Mouse (Mus musculus) midbrain, postnatal 0 days (tissue): ENCODE results near the gene Slc30a3. TPM values are rescaled to one million over a fixed set of nuclear protein-coding genes. Genes with fewer than 3 reads are reported as not detected.
"Not testable (repeated sequence)": the region's sequence is repeated elsewhere in the genome, so short reads cannot be mapped to it uniquely, and the experiment has no call there.

Experiments
- ATAC-seq: fragments of 200-750 bp; cut with Nextera tagmentation; 2 replicates; pipeline ENCODE4 v1.8.0; 2017; ENCODE audit warnings: moderate number of reproducible peaks, mild to moderate bottlenecking, moderate TSS enrichment, moderate library complexity; ENCODE audit not compliant: low FRiP score
- DNase-seq: peaks from one replicate; pipeline ENCODE4 v3.0.0-alpha.2; 2015; ENCODE audit warnings: low spot score
- H3K27ac ChIP-seq: fragments of 300-500 bp; sonication (generic); 2 replicates; pipeline ENCODE4 v1.5.1; 2014; ENCODE audit warnings: low read depth, mild to moderate bottlenecking, low read length, mixed read lengths
- H3K27me3 ChIP-seq: fragments of 300-500 bp; sonication (generic); 2 replicates; pipeline ENCODE4 v1.6.1; 2014; ENCODE audit warnings: low read length, control low read depth, mixed read lengths; ENCODE audit not compliant: insufficient read depth
- H3K36me3 ChIP-seq: fragments of 300-500 bp; sonication (generic); 2 replicates; pipeline ENCODE4 v1.6.1; 2014; ENCODE audit warnings: low read length, control low read depth, mixed read lengths; ENCODE audit not compliant: insufficient read depth
- H3K4me1 ChIP-seq: fragments of 300-500 bp; sonication (generic); 2 replicates; pipeline ENCODE4 v1.6.1; 2014; ENCODE audit warnings: mild to moderate bottlenecking, control low read depth, antibody characterized with exemption, low read length, mixed read lengths; ENCODE audit not compliant: insufficient read depth
- H3K4me2 ChIP-seq: fragments of 300-500 bp; sonication (generic); 2 replicates; pipeline ENCODE4 v1.6.1; 2014; ENCODE audit warnings: low read depth, mild to moderate bottlenecking, low read length, mixed read lengths; ENCODE audit not compliant: poor library complexity, severe bottlenecking
- H3K4me3 ChIP-seq: fragments of 300-500 bp; sonication (generic); 2 replicates; pipeline ENCODE4 v1.5.1; 2014; ENCODE audit warnings: low read depth, mild to moderate bottlenecking, low read length, moderate library complexity
- H3K9ac ChIP-seq: fragments of 300-500 bp; sonication (generic); replicated peaks from 2 replicates; pipeline ENCODE4 v1.6.1; 2014; ENCODE audit warnings: mild to moderate bottlenecking, low read length, moderate library complexity, mixed read lengths; ENCODE audit not compliant: poor library complexity, severe bottlenecking
- H3K9me3 ChIP-seq: fragments of 300-500 bp; sonication (generic); 2 replicates; pipeline ENCODE4 v1.6.1; 2016; ENCODE audit warnings: low read length, control low read depth
- CTCF ChIP-seq: IDR thresholded peaks from 2 replicates; pipeline ENCODE4 v1.5.1; 2016; ENCODE audit warnings: antibody characterized with exemption, mild to moderate bottlenecking
- WGBS: fragments of 180-500 bp; shearing (Covaris S2); extraction: QIAGEN DNeasy Blood & Tissue Kit; methylation state at CpG from one replicate; pipeline ENCODE4 v1.1.7; 2014; 5-methylcytosine and 5-hydroxymethylcytosine counted together
- polyA plus RNA-seq: library from polyadenylated mRNA; unstranded; fragments of >200 nt; fragmentation: Nextera tagmentation; extraction: Ambion mirVana; gene quantifications from 2 replicates; pipeline ENCODE4 v1.2.1, GENCODE M21; 2015
- total RNA-seq: library from RNA; depleted of rRNA; stranded (reverse); fragments of >200 nt; gene quantifications from 2 replicates; pipeline ENCODE4 v1.2.3, GENCODE M21; 2014

Gene Slc30a3
- total and polyA plus RNA-seq, 2 experiments from 2014 or later, result 14.0 to 24.1 TPM

- ATAC-seq (peak; percentile 2; the same call in 1 of the 2 replicates), DNase-seq (no peak)
- Histone ChIP-seq H3K4me3 (peak overlapping the region; percentile 64), H3K4me2 (peak overlapping the region; percentile 91), H3K36me3 (peaks cover 25% of the 10 kb centered on the region), H3K9me3 (no peaks in the 10 kb centered on the region), H3K27me3 (no peaks in the 10 kb centered on the region), H3K27ac (peak overlapping the region; percentile 59; the same call in 1 of the 2 replicates), H3K9ac (peak overlapping the region; percentile 71), H3K4me1 (0 out of 2 replicates have a peak, but pooled peaks cover 7% of the 10 kb centered on the region)
- 26% methylated on average over 19 of the region's 19 CpGs for whole genome bisulfite sequencing
- no peak for TF ChIP-seq CTCF
Observed at GRCm38 (mm10) chr5:31055216-31056140, 52.6 kb downstream of the Slc30a3 start.

- TF ChIP-seq CTCF, result peak; percentile 55
- Histone ChIP-seq H3K9ac (peak within 1 kb of the TSS; percentile 71), H3K36me3 (peaks cover 16% of the 10 kb centered on the region), H3K27ac (peak within 1 kb of the TSS; percentile 59), H3K27me3 (no peaks in the 10 kb centered on the region), H3K4me3 (peak within 1 kb of the TSS; percentile 64), H3K9me3 (no peaks in the 10 kb centered on the region), H3K4me2 (peak within 1 kb of the TSS; percentile 91), H3K4me1 (0 out of 2 replicates have a peak, but pooled peaks cover 7% of the 10 kb centered on the region)
- ATAC-seq, result peak; percentile 96
- WGBS, result under 1% methylated on average over 63 of the region's 64 CpGs
- peak; percentile 94 for DNase-seq
Observed at GRCm38 (mm10) chr5:31054261-31055215, 53.5 kb downstream of the Slc30a3 start, which contains the start of gene Cad. Gene Cad, plus strand, starts transcription at chr5:31054780.

- not testable (repeated sequence) for ATAC-seq, H3K9me3 ChIP-seq, H3K4me1 ChIP-seq, DNase-seq, H3K36me3 ChIP-seq, H3K27me3 ChIP-seq
- H3K9ac ChIP-seq, result peak overlapping the region; percentile 71
- H3K4me3 ChIP-seq, result peak overlapping the region; percentile 64
- peak overlapping the region; percentile 59 for H3K27ac ChIP-seq
- 47% methylated on average over 4 of the region's 4 CpGs for WGBS
- H3K4me2 ChIP-seq, result peak overlapping the region; percentile 91
Observed at GRCm38 (mm10) chr5:31053728-31054127, 54.3 kb downstream of the Slc30a3 start.

GRCm38 (mm10) chr5:31050427-31050826, 57.6 kb downstream of the Slc30a3 start:
- H3K9ac ChIP-seq, result no peak overlapping the region
- no peak overlapping the region for H3K4me3 ChIP-seq
- no peak overlapping the region for H3K4me2 ChIP-seq
- peak; percentile 23 for TF ChIP-seq CTCF
- H3K4me1 ChIP-seq, result 0 out of 2 replicates have a peak, but pooled peaks cover 3% of the 10 kb centered on the region
- H3K9me3 ChIP-seq, result no peaks in the 10 kb centered on the region
- DNase-seq (no peak), ATAC-seq (no peak)
- no peaks in the 10 kb centered on the region for H3K27me3 ChIP-seq
- 0 out of 2 replicates have a peak, but pooled peaks cover 5% of the 10 kb centered on the region for H3K36me3 ChIP-seq
- no peak overlapping the region for H3K27ac ChIP-seq

GRCm38 (mm10) chr5:31048763-31049641, 59.0 kb downstream of the Slc30a3 start, which contains the start of gene Slc5a6:
Gene Slc5a6, minus strand, starts transcription at chr5:31048924.
- peak; percentile 75 for TF ChIP-seq CTCF
- H3K27ac ChIP-seq, result peak within 1 kb of the TSS; percentile 95
- no peaks in the 10 kb centered on the region for H3K27me3 ChIP-seq
- peak within 1 kb of the TSS; percentile 71 for H3K4me3 ChIP-seq
- 0 out of 2 replicates have a peak, but pooled peaks cover 2% of the 10 kb centered on the region for H3K4me1 ChIP-seq
- peak within 1 kb of the TSS; percentile 76 for H3K9ac ChIP-seq
- peaks cover 15% of the 10 kb centered on the region for H3K36me3 ChIP-seq
- peak within 1 kb of the TSS; percentile 76 for H3K4me2 ChIP-seq
- ATAC-seq (peak; percentile 29), DNase-seq (peak; percentile 68)
- 2% methylated on average over 23 of the region's 23 CpGs for WGBS
- no peaks in the 10 kb centered on the region for H3K9me3 ChIP-seq
